Mouse (Mus musculus) heart, embryonic 16.5 days (tissue): ENCODE results near the gene Rhoc. TPM values are rescaled to one million over a fixed set of nuclear protein-coding genes. Genes with fewer than 3 reads are reported as not detected.
A peak's percentile ranks its signal among the peaks of the same experiment; 100 is the strongest.

Source experiments
- ATAC-seq: fragments of 200-750 bp; cut with Nextera tagmentation; replicated peaks from 2 replicates; pipeline ENCODE4 v1.8.0; 2017; ENCODE audit warnings: moderate number of reproducible peaks; ENCODE audit not compliant: insufficient read depth, low FRiP score; ENCODE audit errors: extremely low read depth
- H3K27ac ChIP-seq: fragments of 300-500 bp; sonication (generic); 2 replicates; pipeline ENCODE4 v1.5.1; 2014; ENCODE audit warnings: mild to moderate bottlenecking, low read length, control low read depth, moderate library complexity
- H3K27me3 ChIP-seq: fragments of 300-500 bp; sonication (generic); 2 replicates; pipeline ENCODE4 v1.6.1; 2014; ENCODE audit warnings: low read length, mixed read lengths; ENCODE audit not compliant: control insufficient read depth, insufficient read depth
- H3K36me3 ChIP-seq: fragments of 300-500 bp; sonication (generic); 2 replicates; pipeline ENCODE4 v1.6.1; 2014; ENCODE audit not compliant: control insufficient read depth, insufficient read depth
- H3K4me1 ChIP-seq: fragments of 300-500 bp; sonication (generic); 2 replicates; pipeline ENCODE4 v1.6.1; 2014; ENCODE audit warnings: low read length, mixed read lengths; ENCODE audit not compliant: control insufficient read depth, insufficient read depth
- H3K4me2 ChIP-seq: fragments of 300-500 bp; sonication (generic); 2 replicates; pipeline ENCODE4 v1.6.1; 2014; ENCODE audit warnings: low read depth, mild to moderate bottlenecking, control low read depth, low read length
- H3K4me3 ChIP-seq: fragments of 300-500 bp; sonication (generic); 2 replicates; pipeline ENCODE4 v1.5.1; 2014; ENCODE audit warnings: mild to moderate bottlenecking, control low read depth, low read length
- H3K9ac ChIP-seq: fragments of 300-500 bp; sonication (generic); 2 replicates; pipeline ENCODE4 v1.6.1; 2014; ENCODE audit warnings: low read length, control low read depth
- H3K9me3 ChIP-seq: fragments of 300-500 bp; sonication (generic); replicated peaks from 2 replicates; pipeline ENCODE4 v1.6.1; 2016; ENCODE audit warnings: low read length; ENCODE audit not compliant: control insufficient read depth
- WGBS: fragments of 180-500 bp; shearing (Covaris S2); extraction: QIAGEN DNeasy Blood & Tissue Kit; methylation state at CpG from one replicate; pipeline ENCODE4 v1.1.7; 2014; 5-methylcytosine and 5-hydroxymethylcytosine counted together
- polyA plus RNA-seq: library from polyadenylated mRNA; unstranded; fragments of >200 nt; fragmentation: Nextera tagmentation; extraction: Ambion mirVana; gene quantifications from 2 replicates; pipeline ENCODE4 v1.2.1, GENCODE M21; 2015

The Rhoc gene
- polyA plus RNA-seq, 1 experiment from 2014 or later = 165 TPM

GRCm38 (mm10) chr3:104780561-104781420 is 7.4 kb upstream of the Rhoc start, which contains the start of gene Ppm1j:
Gene Ppm1j, plus strand, starts transcription at chr3:104781056.
- peaks cover 18% of the 10 kb centered on the region for H3K4me1 ChIP-seq

GRCm38 (mm10) chr3:104781471-104781903 is 6.7 kb upstream of the Rhoc start, which contains the start of gene Fam19a3:
Gene Fam19a3, minus strand, starts transcription at chr3:104781840.
- Histone ChIP-seq H3K36me3 (no peaks in the 10 kb centered on the region), H3K4me2 (peak within 1 kb of the TSS; percentile 95), H3K4me1 (peaks cover 18% of the 10 kb centered on the region), H3K9ac (peak within 1 kb of the TSS; percentile 72), H3K27me3 (peaks cover 20% of the 10 kb centered on the region), H3K9me3 (no peaks in the 10 kb centered on the region), H3K4me3 (peak within 1 kb of the TSS; percentile 69), H3K27ac (peak within 1 kb of the TSS; percentile 90)
- ATAC-seq = peak; percentile 61
- under 1% methylated on average over 26 of the region's 26 CpGs for WGBS

More at GRCm38 (mm10) chr3:104780561-104781420, 7.4 kb upstream of the Rhoc start, which contains the start of gene Ppm1j:
- WGBS = under 1% methylated on average over 56 of the region's 56 CpGs
- no peaks in the 10 kb centered on the region for H3K36me3 ChIP-seq
- peak within 1 kb of the TSS; percentile 90 for H3K27ac ChIP-seq
- H3K9me3 ChIP-seq = no peaks in the 10 kb centered on the region
- H3K4me2 ChIP-seq = peak within 1 kb of the TSS; percentile 95
- H3K27me3 ChIP-seq = peaks cover 27% of the 10 kb centered on the region
- ATAC-seq = peak; percentile 67
- peak within 1 kb of the TSS; percentile 72 for H3K9ac ChIP-seq
- H3K4me3 ChIP-seq = peak within 1 kb of the TSS; percentile 69

GRCm38 (mm10) chr3:104782061-104782681 is 6.0 kb upstream of the Rhoc start:
- ATAC-seq = peak; percentile 46
- H3K27me3 ChIP-seq = peaks cover 13% of the 10 kb centered on the region
- H3K4me1 ChIP-seq = peaks cover 16% of the 10 kb centered on the region
- H3K4me3 ChIP-seq = peak overlapping the region; percentile 69
- WGBS = 10% methylated on average over 12 of the region's 12 CpGs
- no peaks in the 10 kb centered on the region for H3K36me3 ChIP-seq
- H3K27ac ChIP-seq = peak overlapping the region; percentile 90
- H3K9me3 ChIP-seq = no peaks in the 10 kb centered on the region
- H3K4me2 ChIP-seq = peak overlapping the region; percentile 95
- peak overlapping the region; percentile 72 for H3K9ac ChIP-seq

GRCm38 (mm10) chr3:104783971-104784500 is 4.1 kb upstream of the Rhoc start:
- Histone ChIP-seq H3K27me3 (0 out of 2 replicates have a peak, but pooled peaks cover 2% of the 10 kb centered on the region), H3K9ac (no peak overlapping the region), H3K4me2 (no peak overlapping the region), H3K4me1 (peaks cover 18% of the 10 kb centered on the region), H3K4me3 (no peak overlapping the region), H3K36me3 (no peaks in the 10 kb centered on the region), H3K27ac (0 out of 2 replicates have a peak overlapping the region, but pooled peaks have one; percentile 4), H3K9me3 (no peaks in the 10 kb centered on the region)
- ATAC-seq = no peak
- WGBS = 52% methylated on average over 14 of the region's 14 CpGs

- no peaks in the 10 kb centered on the region for H3K9me3 ChIP-seq
- H3K36me3 ChIP-seq = no peaks in the 10 kb centered on the region
- WGBS = 91% methylated on average over 6 of the region's 6 CpGs
- no peak overlapping the region for H3K4me2 ChIP-seq
- H3K4me3 ChIP-seq = no peak overlapping the region
- no peak overlapping the region for H3K9ac ChIP-seq
- no peak for ATAC-seq
- peaks cover 20% of the 10 kb centered on the region for H3K4me1 ChIP-seq
- no peaks in the 10 kb centered on the region for H3K27me3 ChIP-seq
- no peak overlapping the region for H3K27ac ChIP-seq
Observed at GRCm38 (mm10) chr3:104785284-104785683, 2.9 kb upstream of the Rhoc start.

GRCm38 (mm10) chr3:104788561-104789311 is 561 bp downstream of the Rhoc start:
- peak overlapping the region; percentile 82 for H3K4me2 ChIP-seq
- ATAC-seq = peak; percentile 92
- H3K9me3 ChIP-seq = no peaks in the 10 kb centered on the region
- H3K27me3 ChIP-seq = no peaks in the 10 kb centered on the region
- H3K4me3 ChIP-seq = peak overlapping the region; percentile 83
- under 1% methylated on average over 51 of the region's 52 CpGs for WGBS
- H3K36me3 ChIP-seq = peaks cover 9% of the 10 kb centered on the region
- H3K9ac ChIP-seq = peak overlapping the region; percentile 88
- peak overlapping the region; percentile 86 for H3K27ac ChIP-seq
- peaks cover 44% of the 10 kb centered on the region for H3K4me1 ChIP-seq

- 5% methylated on average over 10 of the region's 10 CpGs for WGBS
- Histone ChIP-seq H3K9ac (peak overlapping the region; percentile 88), H3K4me1 (peaks cover 50% of the 10 kb centered on the region), H3K4me2 (peak overlapping the region; percentile 82), H3K4me3 (peak overlapping the region; percentile 83), H3K36me3 (peaks cover 9% of the 10 kb centered on the region), H3K27ac (peak overlapping the region; percentile 86), H3K9me3 (no peaks in the 10 kb centered on the region), H3K27me3 (no peaks in the 10 kb centered on the region)
- 0 out of 2 replicates have a peak, but pooled peaks have one; percentile 4 for ATAC-seq
Observed at GRCm38 (mm10) chr3:104789312-104789605, 1.1 kb downstream of the Rhoc start.

- 13% methylated on average over 13 of the region's 13 CpGs for whole genome bisulfite sequencing
- peaks cover 53% of the 10 kb centered on the region for H3K4me1 ChIP-seq
Observed at GRCm38 (mm10) chr3:104789822-104790221, 1.6 kb downstream of the Rhoc start.

More at GRCm38 (mm10) chr3:104789822-104790221, 1.6 kb downstream of the Rhoc start:
- Histone ChIP-seq H3K27me3 (no peaks in the 10 kb centered on the region), H3K4me2 (peak overlapping the region; percentile 82), H3K27ac (peak overlapping the region; percentile 86), H3K9ac (peak overlapping the region; percentile 88), H3K4me3 (peak overlapping the region; percentile 83), H3K9me3 (no peaks in the 10 kb centered on the region), H3K36me3 (peaks cover 9% of the 10 kb centered on the region)
- ATAC-seq = no peak
